Mouse (Mus musculus) embryonic facial prominence, embryonic 10.5 days (tissue): ENCODE measurements around the gene Osbpl7. TPM values are rescaled to one million over a fixed set of nuclear protein-coding genes. Genes with fewer than 3 reads are reported as not detected.

Experiments used
- DNase-seq: peaks from one replicate; pipeline ENCODE4 v3.0.0-alpha.2; 2017; ENCODE audit warnings: low spot score
- H3K27ac ChIP-seq: fragments of 300-500 bp; sonication (generic); replicated peaks from 2 replicates; pipeline ENCODE4 v1.5.1; 2016; ENCODE audit warnings: mild to moderate bottlenecking
- H3K27me3 ChIP-seq: fragments of 300-500 bp; sonication (generic); replicated peaks from 2 replicates; pipeline ENCODE4 v1.6.1; 2016; ENCODE audit warnings: low read depth, mild to moderate bottlenecking; ENCODE audit not compliant: poor library complexity, severe bottlenecking
- H3K36me3 ChIP-seq: fragments of 300-500 bp; sonication (generic); replicated peaks from 2 replicates; pipeline ENCODE4 v1.6.1; 2016; ENCODE audit warnings: mild to moderate bottlenecking, moderate library complexity
- H3K4me1 ChIP-seq: fragments of 300-500 bp; sonication (generic); 2 replicates; pipeline ENCODE4 v1.6.1; 2016
- H3K4me3 ChIP-seq: fragments of 300-500 bp; sonication (generic); 2 replicates; pipeline ENCODE4 v1.5.1; 2016; ENCODE audit warnings: mild to moderate bottlenecking, moderate library complexity
- H3K9me3 ChIP-seq: fragments of 300-500 bp; sonication (generic); 2 replicates; pipeline ENCODE4 v1.6.1; 2016; ENCODE audit warnings: mild to moderate bottlenecking
- WGBS: fragments of 180-500 bp; shearing (Covaris S2); methylation state at CpG from one replicate; pipeline ENCODE4 v1.1.7; 2016; 5-methylcytosine and 5-hydroxymethylcytosine counted together
- microRNA-seq: library from miRNA; unstranded; fragments of <30 nt; microRNA quantifications from one replicate; pipeline ENCODE4, GENCODE M21; 2017
- polyA plus RNA-seq: library from polyadenylated mRNA; unstranded; fragments of >200 nt; fragmentation: Nextera tagmentation; extraction: Ambion mirVana; gene quantifications from 2 replicates; pipeline ENCODE4 v1.2.1, GENCODE M21; 2016

Gene Osbpl7
- polyA plus RNA-seq, 1 experiment from 2014 or later: 10.0 TPM

GRCm38 (mm10) chr11:97104091-97104483 lies 53.7 kb downstream of the Osbpl7 start:
- Histone ChIP-seq H3K27me3 (peaks cover 21% of the 10 kb centered on the region), H3K4me1 (peaks cover under 1% of the 10 kb centered on the region; the same call in 1 of the 2 replicates), H3K9me3 (no peaks in the 10 kb centered on the region), H3K4me3 (no peak overlapping the region), H3K27ac (no peak overlapping the region), H3K36me3 (no peaks in the 10 kb centered on the region)
- no peak for DNase-seq
- 94% methylated on average over 9 of the region's 9 CpGs for WGBS

GRCm38 (mm10) chr11:97108976-97109375 lies 58.5 kb downstream of the Osbpl7 start:
- WGBS: 85% methylated on average over 16 of the region's 16 CpGs
- no peak overlapping the region for H3K27ac ChIP-seq
- H3K4me3 ChIP-seq: no peak overlapping the region
- peaks cover 5% of the 10 kb centered on the region for H3K4me1 ChIP-seq
- peaks cover 35% of the 10 kb centered on the region for H3K27me3 ChIP-seq
- H3K36me3 ChIP-seq: no peaks in the 10 kb centered on the region
- no peak for DNase-seq
- H3K9me3 ChIP-seq: no peaks in the 10 kb centered on the region

GRCm38 (mm10) chr11:97112519-97113125 lies 62.2 kb downstream of the Osbpl7 start:
- peaks cover 24% of the 10 kb centered on the region for H3K4me1 ChIP-seq
- peaks cover 69% of the 10 kb centered on the region for H3K27me3 ChIP-seq
- 79% methylated on average over 9 of the region's 9 CpGs for WGBS

GRCm38 (mm10) chr11:97114671-97115601 lies 64.5 kb downstream of the Osbpl7 start, which contains the start of gene Tbx21:
Gene Tbx21 (minus strand): TSS chr11:97115331.
- peak; percentile 65 for DNase-seq
- Histone ChIP-seq H3K27me3 (peaks cover 87% of the 10 kb centered on the region), H3K9me3 (no peaks in the 10 kb centered on the region), H3K27ac (no peak within 1 kb of the TSS), H3K4me3 (peak within 1 kb of the TSS; percentile 55), H3K36me3 (no peaks in the 10 kb centered on the region), H3K4me1 (peaks cover 36% of the 10 kb centered on the region)
- WGBS: under 1% methylated on average over 87 of the region's 87 CpGs

More at GRCm38 (mm10) chr11:97112519-97113125, 62.2 kb downstream of the Osbpl7 start:
- Histone ChIP-seq H3K4me3 (no peak overlapping the region), H3K36me3 (no peaks in the 10 kb centered on the region), H3K9me3 (no peaks in the 10 kb centered on the region), H3K27ac (no peak overlapping the region)
- no peak for DNase-seq

GRCm38 (mm10) chr11:97115797-97116196 lies 65.4 kb downstream of the Osbpl7 start:
- Histone ChIP-seq H3K9me3 (no peaks in the 10 kb centered on the region), H3K4me3 (peak overlapping the region; percentile 55), H3K4me1 (peaks cover 44% of the 10 kb centered on the region), H3K36me3 (no peaks in the 10 kb centered on the region), H3K27me3 (peaks cover 91% of the 10 kb centered on the region), H3K27ac (no peak overlapping the region)
- 9% methylated on average over 11 of the region's 11 CpGs for WGBS
- no peak for DNase-seq

Small RNA genes within 50 kb of the gene (microRNA-seq; reads per million reads assigned to microRNA genes)
- gene Mir8103: 0.91 reads per million

Other genes starting within 250 kb of the Osbpl7 start
- gene Nfe2l1, start 220.7 kb upstream of the Osbpl7 start, polyA plus RNA-seq: 65.4 and 69.9 TPM in 2 replicates
- gene Copz2, start 200.8 kb upstream of the Osbpl7 start, polyA plus RNA-seq: 36.2 and 37.4 TPM in 2 replicates
- 90.1 and 99.9 TPM in 2 replicates for gene Cdk5rap3, start 134.1 kb upstream of the Osbpl7 start, polyA plus RNA-seq
- 1.1 and 2.3 TPM in 2 replicates for gene Prr15l, start 122.5 kb upstream of the Osbpl7 start, polyA plus RNA-seq
- gene Pnpo, start 106.6 kb upstream of the Osbpl7 start, polyA plus RNA-seq: 32.0 and 34.5 TPM in 2 replicates
- 27.9 and 30.3 TPM in 2 replicates for gene Sp2, start 67.7 kb upstream of the Osbpl7 start, polyA plus RNA-seq
- gene Sp6, start 37.2 kb upstream of the Osbpl7 start, polyA plus RNA-seq: 4.4 and 7.4 TPM in 2 replicates
- 43.5 and 43.8 TPM in 2 replicates for gene Scrn2, start 20.7 kb upstream of the Osbpl7 start, polyA plus RNA-seq
- 1.2 TPM in 2 replicates for gene Lrrc46, start 9.2 kb upstream of the Osbpl7 start, polyA plus RNA-seq
- gene Mrpl10, start 9.1 kb upstream of the Osbpl7 start, polyA plus RNA-seq: 86.6 and 89.9 TPM in 2 replicates
- gene Tbx21, start 64.7 kb downstream of the Osbpl7 start, polyA plus RNA-seq: 0.11 and 0.17 TPM in 2 replicates
- gene Tbkbp1, start 100.9 kb downstream of the Osbpl7 start, polyA plus RNA-seq: 4.7 and 5.1 TPM in 2 replicates
- 85.5 and 85.9 TPM in 2 replicates for gene Kpnb1, start 137.3 kb downstream of the Osbpl7 start, polyA plus RNA-seq
- 85.5 and 88.1 TPM in 2 replicates for gene Npepps, start 230.0 kb downstream of the Osbpl7 start, polyA plus RNA-seq